Mouse (Mus musculus) WW6 (cell line): Measurements from ENCODE around the gene Enthd1.

Experiments
- DNase-seq: peaks from one replicate; pipeline ENCODE4 v3.0.0-alpha.2; 2013; ENCODE audit warnings: low read depth, low spot score

Gene Enthd1

DNA sequence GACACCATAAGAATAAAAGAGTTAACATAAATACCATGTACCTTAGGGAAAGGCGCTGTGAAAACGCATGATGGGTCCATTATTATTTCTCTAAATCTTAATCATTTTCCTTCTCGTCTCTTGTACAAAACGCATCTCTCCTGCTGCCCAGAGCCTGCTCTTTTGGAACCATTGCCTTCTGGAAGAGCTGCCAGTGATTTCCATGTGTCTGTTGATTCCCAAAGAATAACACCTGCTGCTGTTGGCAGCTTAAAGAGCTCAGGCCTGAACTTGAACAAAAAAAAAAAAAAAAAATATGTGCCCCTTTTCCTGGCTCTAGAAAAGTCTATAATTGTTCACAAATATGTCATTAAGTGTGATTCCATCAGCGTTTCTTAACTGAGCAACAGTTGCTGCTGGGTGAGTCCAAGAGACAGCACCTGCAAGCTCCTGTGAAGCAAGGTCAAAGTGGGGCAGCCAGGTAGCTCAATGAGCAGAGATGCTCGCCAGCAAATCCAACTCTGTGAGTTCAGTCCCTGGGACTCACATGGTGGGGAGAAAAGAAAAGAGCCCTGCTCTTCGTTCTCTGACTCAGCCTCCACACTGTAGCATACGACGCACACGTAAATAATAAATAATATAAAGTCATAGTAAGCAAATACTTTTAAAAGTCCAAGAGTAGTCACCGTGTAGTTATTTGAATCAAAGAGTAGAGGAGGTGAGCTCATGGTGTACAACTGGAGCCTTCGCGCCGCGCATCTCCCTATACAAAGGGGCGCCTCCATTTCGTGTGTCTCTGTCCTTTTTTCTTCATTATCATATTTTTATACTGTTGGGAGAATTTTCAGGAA is 9.5 kb upstream of the Enthd1 start:
- DNase-seq = no peak

DNA sequence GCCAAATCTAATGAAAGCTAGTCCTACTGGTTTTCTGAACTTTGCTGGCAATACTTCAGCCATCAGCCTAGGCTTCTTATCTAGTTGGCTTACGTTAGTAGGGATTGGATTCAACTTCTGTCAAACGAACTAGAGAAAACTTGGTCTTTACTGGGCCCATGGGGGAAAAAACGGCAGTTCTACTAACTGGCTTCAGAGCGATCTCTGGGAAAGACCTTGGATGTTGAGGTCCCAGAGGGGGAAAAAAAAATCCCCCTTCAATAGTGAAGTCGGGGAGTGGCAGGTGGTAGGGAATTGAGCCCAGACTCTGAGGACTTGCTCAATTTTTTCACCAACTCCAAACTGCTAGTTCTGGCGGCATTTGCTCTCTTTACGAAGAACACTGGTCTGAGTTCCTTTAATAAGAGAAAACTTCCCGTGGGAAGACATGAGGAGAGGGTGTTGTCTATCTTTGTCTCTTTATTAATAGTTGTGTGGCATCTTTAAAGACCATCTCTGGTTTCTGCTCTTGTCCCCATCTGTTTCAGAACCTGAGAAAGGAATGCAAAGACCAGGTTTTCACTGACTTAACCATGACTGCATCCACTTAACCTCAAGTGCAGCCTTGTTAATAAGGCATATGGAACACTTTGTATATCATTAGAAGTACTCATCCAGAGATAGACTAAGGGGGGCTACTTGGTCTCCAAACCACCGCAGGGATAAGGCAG is 8.0 kb upstream of the Enthd1 start:
- no peak for DNase-seq

DNA sequence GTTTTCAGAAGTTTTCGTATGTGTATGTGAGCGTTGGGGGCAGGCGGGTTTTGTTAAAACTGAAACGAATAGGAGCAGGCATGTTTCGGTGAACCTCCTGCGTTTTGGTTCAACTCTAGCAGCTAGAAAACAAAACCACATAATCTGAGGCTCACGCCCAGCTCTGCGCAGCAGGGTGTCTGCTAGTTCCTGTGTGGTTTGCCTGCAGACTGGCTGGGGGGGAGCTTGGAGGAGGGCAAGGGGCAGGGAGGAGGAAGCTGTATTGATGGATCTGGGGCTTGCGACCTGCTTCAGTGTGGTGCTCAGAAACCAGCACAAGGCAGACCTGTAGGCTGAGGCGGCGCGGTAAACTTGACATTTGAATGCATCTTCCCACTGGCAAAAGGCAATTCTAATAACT is 7.3 kb upstream of the Enthd1 start, which contains the start of gene Grap2:
Grap2 (plus strand) TSS at position 304 of the 400 bp plus-strand sequence.
- DNase-seq = no peak

DNA sequence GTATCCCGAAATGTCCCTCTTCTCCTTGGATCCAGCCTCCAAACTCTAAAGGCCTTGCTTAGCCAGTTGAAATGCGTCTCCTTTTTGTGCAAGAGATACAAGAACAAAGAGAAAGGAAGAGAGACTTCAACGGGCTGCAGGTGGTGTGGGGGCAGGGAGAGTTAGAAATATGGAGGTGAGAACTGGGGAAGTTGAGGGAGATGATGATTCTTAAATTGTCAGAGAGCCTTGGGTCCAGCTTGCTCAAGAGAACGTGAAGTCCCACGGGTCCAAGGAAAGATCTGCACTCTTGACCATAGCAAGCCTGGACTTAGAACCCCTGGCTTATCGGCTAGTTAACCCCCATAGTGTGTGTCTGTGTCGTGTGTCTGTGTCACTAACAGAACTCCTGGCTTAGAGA is 6.7 kb upstream of the Enthd1 start:
- no peak for DNase-seq

DNA sequence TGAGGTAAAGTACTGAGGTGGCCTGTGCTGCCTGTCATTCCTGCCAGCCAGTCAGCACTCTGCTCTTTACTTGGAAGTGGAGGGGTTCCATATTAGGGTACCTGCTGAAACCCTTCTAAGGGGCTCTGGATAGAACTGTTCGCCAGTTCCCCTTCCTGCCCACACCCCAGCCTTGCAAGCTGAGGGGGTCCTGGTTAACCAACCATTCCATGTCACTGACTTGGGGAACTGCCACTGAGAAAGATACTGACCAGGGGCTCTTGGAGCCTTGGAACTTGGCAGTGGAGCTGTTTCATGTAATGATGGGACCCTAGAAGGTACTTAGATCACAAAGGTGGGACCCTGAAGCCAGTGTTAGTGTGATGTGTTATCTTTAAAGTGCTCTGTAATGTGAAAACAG is 5.3 kb upstream of the Enthd1 start:
- DNase-seq = no peak

DNA sequence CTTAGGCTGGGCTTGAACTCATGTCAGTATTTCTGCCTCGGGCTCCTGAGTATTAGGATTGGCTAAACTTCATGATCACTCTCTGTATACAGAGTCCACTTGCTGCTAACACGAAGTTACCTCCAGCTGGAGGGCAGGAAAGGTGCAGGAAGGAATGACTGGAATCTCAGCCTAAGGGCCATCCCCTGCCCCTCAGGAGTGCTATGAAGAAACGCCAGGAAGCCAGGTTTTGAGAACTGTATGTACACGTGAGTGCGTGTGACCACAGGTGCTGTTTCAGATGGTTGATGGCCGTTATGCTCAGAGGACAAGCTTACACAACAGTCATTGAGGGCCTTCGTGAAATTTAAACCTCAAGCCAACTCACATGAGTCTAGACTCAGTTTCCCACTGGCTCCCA is 4.2 kb upstream of the Enthd1 start:
- no peak for DNase-seq

DNA sequence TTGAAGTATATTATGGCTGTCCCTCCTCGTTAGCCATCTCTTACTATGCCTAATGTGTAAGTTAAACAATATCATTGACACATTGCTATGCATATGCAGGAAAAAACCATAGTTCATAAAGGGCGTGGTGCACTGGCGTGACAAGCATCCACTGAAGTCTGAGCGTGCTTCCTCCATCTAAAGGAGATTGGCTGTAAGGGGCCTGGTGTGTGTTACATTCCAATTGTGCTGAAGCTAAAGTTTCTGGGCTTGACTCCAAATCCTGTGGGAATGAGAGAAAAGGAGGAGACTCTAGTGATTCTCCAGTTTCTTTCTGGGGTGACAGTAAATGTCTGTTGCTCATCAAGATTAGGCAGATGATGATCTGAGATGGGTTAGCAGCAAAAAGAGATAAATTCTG is 2.8 kb upstream of the Enthd1 start:
- DNase-seq = no peak

DNA sequence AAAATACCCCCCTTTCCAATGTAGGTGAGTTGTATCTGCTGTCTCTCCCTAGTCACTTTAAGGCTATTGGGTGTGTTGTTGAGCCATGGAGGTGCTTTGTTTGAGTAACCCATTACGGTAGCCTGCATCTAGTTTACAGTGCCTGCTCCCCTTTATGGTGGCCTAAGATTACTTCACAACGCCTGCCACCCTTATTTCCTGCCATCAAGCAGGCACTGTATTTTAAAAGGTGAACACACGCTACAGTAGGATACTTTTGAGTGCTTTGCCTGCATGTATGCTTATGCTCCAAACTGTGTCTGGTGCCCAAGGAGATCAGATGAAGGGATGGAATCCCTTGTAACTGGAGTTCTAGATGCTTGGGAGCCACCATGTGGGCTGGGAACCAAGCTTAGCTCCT is 2.2 kb upstream of the Enthd1 start:
- no peak for DNase-seq

DNA sequence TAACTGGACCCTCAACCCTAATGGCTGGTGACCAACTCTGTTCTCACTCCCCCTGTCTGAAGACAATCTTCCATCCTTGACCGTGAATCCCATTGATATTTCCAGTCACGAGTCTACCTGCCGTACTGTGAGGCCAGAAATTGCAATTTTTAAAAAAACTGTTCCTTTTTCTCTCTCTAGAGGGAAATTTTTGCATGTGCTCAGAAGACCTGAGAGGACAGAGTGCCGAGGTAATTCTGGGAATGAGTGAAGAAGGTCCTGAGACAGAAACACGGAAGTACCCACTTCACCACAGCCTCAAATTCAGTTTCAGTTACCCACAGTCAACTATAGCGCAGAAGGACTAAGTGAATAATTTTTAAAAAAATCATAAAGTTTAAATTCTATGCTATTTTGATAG is 1.7 kb upstream of the Enthd1 start:
- DNase-seq = no peak

DNA sequence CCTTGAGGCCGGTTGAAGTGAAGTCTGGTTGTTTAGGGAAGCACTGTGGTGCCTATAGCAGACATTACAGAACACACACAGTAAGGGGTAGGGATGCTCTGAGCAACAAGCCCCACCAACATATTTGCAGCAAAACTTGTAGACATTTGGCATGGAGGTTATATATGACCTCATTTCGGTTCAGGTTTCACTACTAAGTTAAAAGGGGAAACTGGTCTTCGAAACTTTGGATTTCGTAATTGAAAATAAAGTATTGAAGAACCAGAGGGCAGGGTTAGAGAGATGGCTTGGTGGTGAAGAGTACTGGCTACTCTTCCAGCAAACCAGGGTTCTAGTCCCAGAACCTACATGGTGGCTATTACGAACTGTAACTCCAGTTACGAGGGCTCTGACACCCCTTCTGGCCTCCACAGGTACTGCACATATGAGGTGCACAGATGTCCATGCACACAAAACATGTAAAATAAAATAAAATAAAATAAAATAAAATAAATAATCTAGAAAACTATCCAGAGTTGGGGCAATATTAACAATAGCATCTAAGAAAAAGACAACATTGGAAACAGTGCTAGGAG is 1.2 kb downstream of the Enthd1 start:
- DNase-seq = no peak

DNA sequence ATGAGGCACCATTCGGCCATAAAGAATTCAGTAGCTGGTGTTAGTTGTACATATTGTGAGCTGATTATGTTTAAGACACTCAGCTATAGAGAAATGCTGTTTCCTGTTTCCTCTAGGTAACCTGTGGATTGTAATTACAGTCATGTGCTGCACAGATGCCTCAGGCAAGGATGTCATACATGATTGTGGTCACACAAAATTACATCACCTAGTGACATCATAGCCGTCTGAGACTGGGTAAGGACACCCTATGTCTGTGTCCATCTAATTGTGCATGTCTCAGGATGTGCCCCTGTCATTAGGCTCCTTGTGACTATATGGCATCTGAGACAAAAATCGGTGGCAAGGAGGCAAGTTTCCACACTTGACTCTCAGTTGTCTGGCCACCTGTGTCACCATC is 2.5 kb downstream of the Enthd1 start:
- DNase-seq = no peak

DNA sequence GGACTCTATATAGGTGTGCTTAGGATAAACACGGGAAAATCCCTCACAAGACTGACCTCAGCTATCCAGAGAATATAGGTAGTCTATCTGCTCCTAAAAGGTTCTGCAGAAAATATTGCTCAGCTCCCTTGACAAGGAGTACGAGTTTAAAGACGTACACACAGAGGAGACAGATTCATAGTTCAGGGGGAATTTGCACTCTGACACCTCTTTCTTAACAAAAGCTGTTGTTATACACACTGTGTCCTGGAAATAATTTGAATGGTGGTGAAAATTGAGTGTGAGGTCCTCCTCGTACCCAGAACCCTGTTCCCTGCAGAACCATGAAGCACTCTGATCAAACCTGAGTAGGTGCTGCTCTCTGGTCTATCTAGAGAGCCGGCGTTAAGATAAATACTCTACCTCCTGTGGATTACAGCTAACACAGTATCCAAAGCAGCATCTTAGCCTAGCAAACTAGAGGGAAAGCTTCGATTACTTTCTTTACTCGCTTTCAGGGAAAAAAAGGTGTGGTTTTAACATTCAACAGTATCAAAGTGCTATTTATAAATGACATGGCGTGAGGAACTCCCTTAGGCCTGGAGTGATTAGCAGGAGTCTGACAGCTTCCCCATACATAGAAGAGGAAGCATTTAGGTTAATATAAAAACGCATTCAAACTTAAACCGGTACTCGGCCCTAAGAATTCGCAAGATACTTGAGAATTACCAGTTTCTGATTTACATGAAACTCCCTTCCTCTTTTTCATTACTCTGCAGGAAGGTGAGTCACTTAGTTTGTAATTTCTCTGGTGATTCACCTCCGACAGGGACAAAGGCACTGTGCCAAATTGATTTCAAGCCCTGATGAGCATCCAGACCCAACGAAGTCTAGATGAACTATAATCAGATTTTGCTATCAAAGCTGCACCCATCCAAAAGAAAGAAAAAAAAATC is 4.0 kb downstream of the Enthd1 start:
- no peak for DNase-seq

DNA sequence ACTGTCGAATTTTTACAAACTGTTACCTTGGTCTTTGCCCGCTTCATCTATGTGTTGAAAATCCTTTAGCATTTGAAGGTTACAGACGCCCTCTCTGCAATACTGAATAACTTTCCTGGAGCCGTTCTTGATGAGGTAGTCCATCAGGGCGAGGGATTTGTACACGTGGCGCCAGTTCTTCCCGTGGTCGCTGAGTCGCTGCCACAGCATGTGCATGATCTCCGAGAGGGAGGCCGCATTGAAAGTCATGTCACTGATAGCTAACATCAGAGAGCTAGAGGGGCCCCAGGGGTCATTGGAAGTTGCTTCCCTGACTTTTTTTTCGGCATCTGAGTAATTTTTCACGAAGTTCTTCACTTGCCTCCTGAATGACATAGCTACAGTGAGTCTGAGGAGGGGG is 5.0 kb downstream of the Enthd1 start:
- DNase-seq = no peak

DNA sequence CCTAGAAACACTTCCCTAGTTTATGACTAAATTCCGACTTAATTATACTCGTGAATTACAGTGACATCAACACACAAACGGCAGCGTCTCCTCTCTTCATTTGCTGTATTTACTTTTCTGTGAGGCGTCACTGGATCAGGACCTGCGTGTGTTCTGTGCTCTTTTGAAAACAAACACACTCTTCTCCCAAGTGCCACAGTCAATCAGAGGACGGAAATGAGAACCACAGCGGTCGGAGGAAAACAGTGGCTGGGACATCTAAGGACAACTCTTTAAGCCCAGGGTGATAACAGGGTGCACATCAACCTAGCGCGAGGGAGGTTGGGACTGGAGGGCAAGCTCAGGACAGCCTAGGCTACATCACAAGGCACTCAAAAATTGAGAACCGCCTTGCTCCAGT is 5.4 kb downstream of the Enthd1 start:
- DNase-seq = no peak

DNA sequence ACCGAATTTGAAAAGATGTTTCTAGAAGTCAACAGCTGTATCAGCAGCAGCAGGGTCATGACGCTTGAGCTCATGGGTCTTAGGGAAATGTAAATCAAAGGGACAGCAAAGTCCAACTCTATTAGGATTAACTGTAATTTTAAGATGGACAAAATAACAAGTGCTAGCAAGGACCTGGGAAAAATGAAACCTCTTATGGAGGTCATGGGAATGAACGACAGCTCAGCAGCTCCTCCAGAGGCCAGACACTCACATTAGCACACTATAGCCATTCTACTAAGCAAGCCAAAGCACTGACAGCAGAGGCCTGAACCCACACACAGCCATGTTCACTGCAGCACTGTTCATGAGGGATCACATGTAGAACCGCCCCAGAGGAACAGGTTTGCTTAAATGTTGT is 7.2 kb downstream of the Enthd1 start:
- no peak for DNase-seq

DNA sequence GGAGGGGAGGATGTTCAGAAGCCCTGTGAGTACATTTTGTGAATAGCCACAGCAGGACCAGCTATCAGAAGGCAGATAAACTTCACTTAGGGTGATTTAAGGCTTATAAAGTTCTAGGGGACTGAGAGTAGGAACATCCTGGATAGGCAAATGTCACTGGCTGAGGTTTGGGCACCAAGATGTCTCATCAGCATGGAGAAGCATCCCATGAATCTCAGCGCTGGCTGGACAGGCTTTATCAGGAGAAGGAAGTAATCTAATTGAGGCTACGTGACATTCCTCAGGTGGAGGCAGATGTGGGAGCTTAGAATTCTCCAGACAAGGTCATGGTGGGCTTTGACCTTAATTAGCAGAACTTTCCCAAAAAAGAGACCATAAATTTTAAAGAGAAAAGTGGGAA is 8.9 kb downstream of the Enthd1 start:
- DNase-seq = no peak

DNA sequence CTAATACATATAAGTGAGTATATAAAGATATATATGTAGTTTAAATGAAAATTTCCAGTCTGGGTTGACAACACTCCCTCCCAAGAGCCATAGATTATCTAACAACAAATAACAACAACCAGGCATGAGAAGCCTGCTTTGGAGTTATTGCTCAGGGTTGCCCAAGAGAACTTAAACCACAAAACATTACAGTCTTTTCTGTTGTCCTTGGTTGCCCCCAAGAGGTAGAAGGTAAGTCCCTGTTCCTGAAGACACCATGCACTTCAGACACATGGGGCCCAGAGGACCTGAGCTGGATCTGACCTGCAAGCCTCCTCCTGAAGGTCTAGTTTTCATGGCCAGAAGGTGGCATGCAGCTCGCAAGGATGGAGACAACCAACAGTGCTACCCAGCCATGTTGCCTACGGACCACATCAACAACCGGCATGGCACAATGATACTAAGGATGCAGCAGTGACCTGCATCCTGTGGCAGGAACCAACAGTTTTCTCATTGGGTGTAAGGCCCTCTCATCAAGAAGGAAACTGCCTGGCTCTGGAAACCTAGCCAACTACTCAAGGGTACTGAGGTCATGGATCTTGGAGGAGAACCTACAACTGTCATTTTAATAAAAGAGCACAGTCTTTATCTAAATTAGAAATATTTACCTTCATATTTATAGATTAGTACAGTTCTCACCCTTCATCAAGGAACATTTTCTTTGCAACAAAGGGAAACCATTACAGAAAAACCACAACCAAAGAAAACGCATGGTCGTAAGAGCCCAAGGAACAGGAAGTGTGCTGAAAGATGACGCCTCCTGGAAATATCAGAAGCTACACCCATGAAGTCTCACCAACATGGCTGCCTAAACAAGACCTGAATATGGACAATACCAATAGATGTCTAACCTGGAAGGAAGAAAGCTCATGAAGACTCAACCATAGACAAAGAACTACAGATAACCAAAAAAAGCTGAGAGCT is 9.8 kb downstream of the Enthd1 start:
- no peak for DNase-seq

DNA sequence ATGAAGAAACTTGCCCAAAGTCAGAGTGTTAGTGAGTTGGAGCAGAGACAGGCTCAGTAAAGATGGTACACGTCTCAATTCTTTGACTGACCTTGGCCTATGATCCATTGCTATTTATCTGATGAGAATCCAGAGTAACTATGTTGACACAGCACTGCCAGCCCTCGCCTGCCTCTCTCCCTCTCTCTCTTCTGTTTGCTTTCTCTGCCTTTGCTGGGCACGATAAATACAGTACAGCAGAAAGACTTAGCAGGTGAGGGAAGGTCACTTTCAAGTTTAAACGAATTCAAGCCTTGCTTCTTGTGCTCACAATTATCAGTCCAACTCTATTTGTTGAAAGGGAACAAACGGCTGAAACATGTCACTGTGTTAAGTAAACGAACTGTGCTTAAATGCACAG is 19.5 kb downstream of the Enthd1 start:
- no peak for DNase-seq

DNA sequence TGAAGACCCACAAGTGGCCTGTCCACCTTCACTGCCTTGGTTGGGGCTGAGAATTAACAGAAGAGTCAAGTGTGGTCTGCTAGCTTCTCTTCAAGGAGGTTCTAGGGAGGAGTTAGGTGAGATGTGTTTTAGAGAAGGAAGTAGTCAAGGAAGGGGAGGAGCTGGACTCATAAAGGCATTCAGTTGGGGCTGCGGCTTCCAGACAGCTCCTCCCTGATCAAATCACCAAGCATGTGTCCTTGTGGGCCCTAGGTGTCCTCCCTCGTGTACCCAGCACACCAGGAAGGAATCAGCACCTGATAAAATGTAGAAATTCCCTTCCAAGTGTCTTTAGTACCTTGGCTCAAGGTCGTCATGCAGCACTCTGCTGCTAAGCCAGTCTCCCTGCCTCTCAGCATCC is 20.8 kb downstream of the Enthd1 start:
- no peak for DNase-seq

DNA sequence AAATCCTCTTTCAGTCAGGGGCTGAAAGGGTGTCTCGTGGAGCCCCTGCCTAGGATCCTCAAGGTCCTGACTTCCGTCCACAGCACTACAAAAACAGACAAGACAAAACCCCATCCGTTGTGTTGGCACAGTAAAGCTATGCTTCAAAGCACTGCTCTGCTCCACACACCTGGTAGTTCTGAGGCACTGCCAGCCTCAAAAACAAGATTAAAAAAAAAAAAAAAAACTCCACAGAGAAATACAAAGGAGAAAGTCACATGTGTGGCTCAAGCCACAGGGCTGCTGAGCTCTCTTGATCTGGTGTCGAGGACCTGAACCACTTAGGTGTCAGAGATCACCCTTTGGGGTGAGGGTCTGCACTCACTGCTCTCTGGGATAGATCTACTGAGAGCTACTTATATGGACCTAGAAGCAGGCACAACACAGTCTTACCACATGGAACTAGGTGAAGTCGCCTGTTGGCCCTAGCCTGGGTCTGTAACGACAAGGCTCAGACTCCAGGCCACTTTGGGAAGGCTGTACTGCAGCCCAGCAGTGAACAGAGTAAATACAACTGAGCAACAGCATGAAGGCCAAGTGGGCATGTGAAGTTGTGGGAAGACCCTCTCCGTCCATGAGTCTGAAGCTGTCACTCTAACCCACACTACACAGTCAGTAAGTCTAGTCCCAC is 26.1 kb downstream of the Enthd1 start:
- no peak for DNase-seq
